8 mouse cellular contexts compared by ENCODE assay signal in the genomic region with DNA sequence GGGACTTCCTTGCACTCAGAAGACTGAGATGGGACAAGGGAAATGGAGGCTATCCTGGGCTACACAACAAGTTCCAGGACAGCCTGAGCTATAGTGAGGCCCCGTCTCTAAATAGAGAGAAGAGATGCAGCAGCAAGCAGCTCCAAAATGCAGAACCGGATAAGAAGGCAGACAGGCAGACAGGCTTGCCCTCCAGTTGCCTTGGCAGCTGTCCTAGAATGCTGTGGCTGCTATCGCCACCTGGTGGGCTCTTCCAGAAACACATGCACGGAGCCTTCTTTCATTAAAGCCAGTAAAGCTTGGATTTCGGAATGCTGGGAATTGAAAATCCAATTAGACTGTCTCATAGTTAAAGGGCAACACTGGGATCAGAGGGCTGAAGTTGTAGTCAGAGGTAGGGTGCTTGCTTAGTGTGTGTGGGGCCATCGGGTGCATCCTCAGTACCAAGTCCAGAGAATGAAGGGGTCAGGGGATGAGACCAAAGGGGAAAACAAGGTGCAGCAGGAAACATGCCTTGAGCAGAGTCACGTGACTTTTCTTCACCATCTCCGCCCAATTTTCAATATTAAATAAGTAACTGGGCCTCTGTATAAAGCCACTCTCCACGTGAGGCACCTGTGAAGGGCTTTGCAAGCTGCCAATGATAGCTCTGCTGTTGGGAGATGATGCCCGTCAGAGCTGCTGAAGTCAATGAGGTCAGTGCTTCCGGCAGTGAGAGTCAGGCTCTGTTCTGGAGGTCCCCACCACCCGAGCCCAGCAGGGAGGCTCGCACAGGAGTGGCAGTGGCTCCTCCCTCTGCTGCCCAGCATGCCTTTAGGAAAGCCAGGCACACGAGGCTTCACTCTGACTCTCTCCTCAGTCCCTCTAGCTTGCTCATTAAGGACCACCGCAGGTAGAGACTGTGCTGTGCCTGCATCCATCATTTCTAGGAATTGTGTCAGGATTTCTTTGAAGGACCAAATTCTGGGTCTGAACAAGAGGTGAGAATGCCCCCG.
DNase-seq lines count a peak whose midpoint lies in the region; ATAC-seq and TF ChIP-seq lines count a peak whose summit lies in the region.

No protein-coding gene starts in this region.

- H3K4me1 ChIP-seq in ES-E14 (ENCODE audit: control insufficient read depth in 2 of 2, insufficient read depth in 2 of 2, low read length in 2 of 2, poor library complexity in 1 of 2), result peaks cover 2 to 5% of the 10 kb centered on the region in 2 experiments; a peak in 1 of 4 replicates
- H3K4me1 ChIP-seq in forebrain, embryonic 16.5 days (replicated peaks; ENCODE audit: control insufficient read depth, insufficient read depth, low read length), result peaks cover 58% of the 10 kb centered on the region
- 0 out of 2 replicates have a peak, but pooled peaks cover 2% of the 10 kb centered on the region for H3K4me1 ChIP-seq in lung, adult 2 months (ENCODE audit: control insufficient read depth, insufficient read depth, low read length)

- H3K4me3 ChIP-seq in ES-E14 (ENCODE audit: insufficient read depth in 1 of 2, low read depth in 1 of 2, low read length in 2 of 2, poor library complexity in 1 of 2, severe bottlenecking in 1 of 2), result no peak overlapping the region
- H3K4me3 ChIP-seq in forebrain, embryonic 16.5 days (replicated peaks; ENCODE audit: low read length), result no peak overlapping the region
- H3K4me3 ChIP-seq in lung, adult 2 months (replicated peaks; ENCODE audit: extremely low read depth, low read depth, low read length), result no peak overlapping the region

- intact Hi-C loops in heart, postnatal 25 days (cut with DNase I), result loop anchor here (1.0 to 5.0 kb wide), 4 partner anchors 22 to 380 kb away; no protein-coding TSS in a partner anchor

- peak; percentile 24; the same call in 1 of the 2 replicates for ATAC-seq in forebrain, embryonic 16.5 days
- ATAC-seq in neutrophil, adult 5-6 weeks (ENCODE audit: extremely low read depth, insufficient number of reproducible peaks, low FRiP score, poor library complexity, severe bottlenecking), result peak; percentile 64; the same call in 1 of the 2 replicates

- in situ Hi-C loops in ES-E14 (cut with MboI; ENCODE audit: low sequenced_read_pairs in 2 of 2, unreplicated experiment in 2 of 2), result no loop called here

- H3K27ac ChIP-seq in ES-E14 (ENCODE audit: insufficient read depth, low read depth, low read length, poor library complexity, severe bottlenecking), result no peak overlapping the region
- H3K27ac ChIP-seq in forebrain, embryonic 16.5 days (ENCODE audit: low read length), result no peak overlapping the region

- TF ChIP-seq CTCF in lung, adult 2 months (IDR thresholded peaks at IDR 0.05; ENCODE audit: insufficient read depth, low read length), result peak; percentile 90

- no peak overlapping the region for H3K4me2 ChIP-seq in forebrain, embryonic 16.5 days (ENCODE audit: low read length)

- H3K27me3 ChIP-seq in forebrain, embryonic 16.5 days (replicated peaks; ENCODE audit: control insufficient read depth, insufficient read depth, low read length), result no peaks in the 10 kb centered on the region

- TF ChIP-seq POLR2A in lung, adult 2 months (IDR thresholded peaks at IDR 0.05; ENCODE audit: borderline replicate concordance, extremely low read depth, low read depth, low read length), result no peak

- H3K9me3 ChIP-seq in ES-E14 (ENCODE audit: control insufficient read depth, insufficient read depth, low read depth, low read length), result no peaks in the 10 kb centered on the region
- no peaks in the 10 kb centered on the region for H3K9me3 ChIP-seq in forebrain, embryonic 16.5 days (ENCODE audit: control insufficient read depth, low read length)

- WGBS in forebrain, embryonic 16.5 days, result 21% methylated on average over 16 of the region's 16 CpGs
- WGBS in lung, adult 2 months, result 27% methylated on average over 16 of the region's 16 CpGs

- no peaks in the 10 kb centered on the region for H3K36me3 ChIP-seq in ES-E14 (ENCODE audit: control insufficient read depth, insufficient read depth, low read length, poor library complexity, severe bottlenecking)
- no peaks in the 10 kb centered on the region for H3K36me3 ChIP-seq in forebrain, embryonic 16.5 days (ENCODE audit: control insufficient read depth, insufficient read depth)

- peak; percentile 62 for DNase-seq in ES-E14 (ENCODE audit: low read depth, low spot score)
- DNase-seq in cerebellum, adult 18-20 months, result peak; percentile 76 to 91
- DNase-seq in heart, postnatal 25 days (ENCODE audit: low spot score), result peak; percentile 53
- peak; percentile 84 to 87 for DNase-seq in kidney, postnatal 4 days
- DNase-seq in lung, adult 2 months, result peak; percentile 75
- DNase-seq in testis, postnatal 10 days (ENCODE audit: low spot score), result peak; percentile 86

- H3K9ac ChIP-seq in ES-E14 (ENCODE audit: insufficient read depth, low read depth, low read length, poor library complexity, severe bottlenecking), result no peak overlapping the region
- H3K9ac ChIP-seq in forebrain, embryonic 16.5 days (replicated peaks; ENCODE audit: low read depth, low read length), result 0 out of 2 replicates have a peak overlapping the region, but pooled peaks have one; percentile 22

TF ChIP-seq in ES-E14, 5 proteins besides CTCF, POLR2A, EP300 and RAD21:
- TF ChIP-seq CHD2 (IDR thresholded peaks at IDR 0.05; ENCODE audit: low read depth, low read length), result no peak
- TF ChIP-seq ZNF384 (IDR thresholded peaks at IDR 0.05; ENCODE audit: low read depth, low read length), result no peak
- no peak for TF ChIP-seq ZC3H11A (IDR thresholded peaks at IDR 0.05; ENCODE audit: borderline replicate concordance, low read depth, low read length)
- no peak for TF ChIP-seq HCFC1 (IDR thresholded peaks at IDR 0.05; ENCODE audit: borderline replicate concordance, insufficient read depth, low read length)
- no peak for TF ChIP-seq MAFK (IDR thresholded peaks at IDR 0.05; ENCODE audit: insufficient read depth, low read depth, low read length)
